In genomic region chr14:120592191-120592590, GRCm38 (mm10) we compare ENCODE assay signal across 7 mouse cellular contexts.
"Had no signal": no experiment of that assay in that cellular context is flagged by ENCODE, and none has a peak within 500 bp of the region (broad histone marks: within the 10 kb centered on the region; RNA-seq: fewer than 3 reads in every experiment).

No protein-coding gene starts in this region.

- DNase-seq: lung, adult 2 months; lung, postnatal 14 days; lung, postnatal 36 days; right cerebral cortex, postnatal 14 days; thymus, adult 2 months; thymus, postnatal 25 days; thymus, postnatal 4 days had no signal
